ENCODE assay signal across 12 mouse cellular contexts in genomic region chr3:58090396-58090795, GRCm38 (mm10).
DNase-seq lines count a peak whose midpoint lies in the region; ATAC-seq and TF ChIP-seq lines count a peak whose summit lies in the region.
"Had no signal": no experiment of that assay in that cellular context is flagged by ENCODE, and none has a peak within 500 bp of the region (broad histone marks: within the 10 kb centered on the region; RNA-seq: fewer than 3 reads in every experiment).

No protein-coding gene starts in this region.

- WGBS in lung, embryonic 14.5 days: 61% methylated on average over 8 of the region's 8 CpGs
- 92% methylated on average over 8 of the region's 8 CpGs for WGBS in midbrain, embryonic 13.5 days

- TF ChIP-seq CTCF in lung, embryonic 14.5 days (IDR thresholded peaks at IDR 0.05; ENCODE audit: low read depth): no peak

- no peak overlapping the region for H3K4me2 ChIP-seq in lung, embryonic 14.5 days
- H3K4me2 ChIP-seq in midbrain, embryonic 13.5 days (replicated peaks): no peak overlapping the region
- H3K4me2 ChIP-seq: neural tube, embryonic 13.5 days had no signal

- no peaks in the 10 kb centered on the region for H3K27me3 ChIP-seq in lung, embryonic 14.5 days (ENCODE audit: insufficient read depth, low read length)
- no peaks in the 10 kb centered on the region for H3K27me3 ChIP-seq in midbrain, embryonic 13.5 days
- H3K27me3 ChIP-seq: neural tube, embryonic 13.5 days had no signal

- no peak overlapping the region for H3K27ac ChIP-seq in lung, embryonic 14.5 days (ENCODE audit: low read depth)
- H3K27ac ChIP-seq in midbrain, embryonic 13.5 days: no peak overlapping the region
- H3K27ac ChIP-seq: heart, embryonic 10.5 days; liver, embryonic 14.5 days; macrophage; neural tube, embryonic 13.5 days had no signal

- peak; percentile 13 for DNase-seq in gastrocnemius, adult 18-20 months (ENCODE audit: low spot score)
- no peak for DNase-seq in gastrocnemius, postnatal 14 days
- DNase-seq in lung, embryonic 14.5 days: peak; percentile 25
- DNase-seq in lung, postnatal 25 days (ENCODE audit: low spot score): no peak
- DNase-seq in kidney, adult 8-10 months: peak; percentile 84 to 91
- DNase-seq in thymus, postnatal 4 days: no peak
- DNase-seq: thymus, adult 2 months had no signal

- no peak overlapping the region for H3K9ac ChIP-seq in lung, embryonic 14.5 days
- no peak overlapping the region for H3K9ac ChIP-seq in midbrain, embryonic 13.5 days (replicated peaks)
- H3K9ac ChIP-seq: liver, embryonic 14.5 days; neural tube, embryonic 13.5 days had no signal

- H3K4me1 ChIP-seq in lung, embryonic 14.5 days (ENCODE audit: insufficient read depth): no peaks in the 10 kb centered on the region
- no peaks in the 10 kb centered on the region for H3K4me1 ChIP-seq in midbrain, embryonic 13.5 days (replicated peaks)
- H3K4me1 ChIP-seq: heart, embryonic 10.5 days; neural tube, embryonic 13.5 days had no signal

- ATAC-seq in lung, embryonic 14.5 days (ENCODE audit: insufficient read depth): no peak
- ATAC-seq in midbrain, embryonic 13.5 days: no peak

- no peak overlapping the region for H3K4me3 ChIP-seq in lung, embryonic 14.5 days (ENCODE audit: low read depth, low read length)
- H3K4me3 ChIP-seq in midbrain, embryonic 13.5 days (replicated peaks): no peak overlapping the region
- H3K4me3 ChIP-seq: heart, embryonic 10.5 days; neural tube, embryonic 13.5 days had no signal

- H3K9me3 ChIP-seq in lung, embryonic 14.5 days (ENCODE audit: low read depth, low read length): no peaks in the 10 kb centered on the region
- H3K9me3 ChIP-seq in midbrain, embryonic 13.5 days: no peaks in the 10 kb centered on the region
- H3K9me3 ChIP-seq: heart, embryonic 10.5 days; neural tube, embryonic 13.5 days had no signal

- H3K36me3 ChIP-seq in lung, embryonic 14.5 days (ENCODE audit: insufficient read depth): no peaks in the 10 kb centered on the region
- H3K36me3 ChIP-seq in midbrain, embryonic 13.5 days: no peaks in the 10 kb centered on the region
- H3K36me3 ChIP-seq: heart, embryonic 10.5 days; neural tube, embryonic 13.5 days had no signal

- intact Hi-C loops in gastrocnemius, postnatal 14 days (cut with DNase I; ENCODE audit: low total_unique reads): no loop called here

Comparison
In these comparisons a context has a peak if more than half of its experiments do, and no peak if none do; other contexts are left out.
1. DNase-seq: peak in gastrocnemius, adult 18-20 months (single experiment), lung, embryonic 14.5 days (single experiment) and kidney, adult 8-10 months (2 of 2); none in gastrocnemius, postnatal 14 days (single experiment), lung, postnatal 25 days (single experiment) and thymus, postnatal 4 days (single experiment).